Mouse (Mus musculus): ENCODE data around the gene Acaa1a.

GRCm38 (mm10) chr9:119363229-119363628 is 23.8 kb downstream of the Acaa1a start:
- TF ChIP-seq POLR2A (IDR thresholded peaks at IDR 0.05; ENCODE audit: control insufficient read depth, extremely low read depth, insufficient read depth, low read length, poor library complexity) (no peak), CTCF (IDR thresholded peaks at IDR 0.05; ENCODE audit: borderline replicate concordance, control insufficient read depth, extremely low read depth, insufficient read depth, low read length, poor library complexity) (no peak)

Data from thymus, adult 2 months (tissue).